In genomic region chr11:86991241-86991640, GRCm38 (mm10) we compare ENCODE assay signal across 9 mouse cellular contexts. TPM values are rescaled to one million over a fixed set of nuclear protein-coding genes. Genes with fewer than 3 reads are reported as not detected.
A peak's percentile ranks its signal among the peaks of the same experiment; 100 is the strongest.
DNase-seq lines count a peak whose midpoint lies in the region; ATAC-seq and TF ChIP-seq lines count a peak whose summit lies in the region.
"Had no signal": no experiment of that assay in that cellular context is flagged by ENCODE, and none has a peak within 500 bp of the region (broad histone marks: within the 10 kb centered on the region; RNA-seq: fewer than 3 reads in every experiment).

No protein-coding gene starts in this region.

- no peak for ATAC-seq in hindbrain, embryonic 13.5 days (ENCODE audit: low FRiP score)
- no peak for ATAC-seq in hindbrain, postnatal 0 days
- no peak for ATAC-seq in neural tube, embryonic 15.5 days (ENCODE audit: low FRiP score)

- TF ChIP-seq CTCF in hindbrain, postnatal 0 days (IDR thresholded peaks at IDR 0.05; ENCODE audit: low read depth), result no peak

- DNase-seq in cerebellum, adult 9-10 months, result peak; percentile 30
- no peak for DNase-seq in cerebellum, adult 8-10 months
- DNase-seq in hindbrain, postnatal 0 days (ENCODE audit: low spot score), result no peak
- peak; percentile 46 for DNase-seq in lung, postnatal 36 days
- DNase-seq in lung, postnatal 25 days (ENCODE audit: low spot score), result no peak
- DNase-seq in adrenal gland, postnatal 14 days, result no peak
- DNase-seq: cerebellum, postnatal 25 days had no signal

- H3K27me3 ChIP-seq in hindbrain, embryonic 13.5 days, result no peaks in the 10 kb centered on the region
- H3K27me3 ChIP-seq in hindbrain, postnatal 0 days (ENCODE audit: insufficient read depth, low read length), result no peaks in the 10 kb centered on the region
- no peaks in the 10 kb centered on the region for H3K27me3 ChIP-seq in neural tube, embryonic 15.5 days (replicated peaks)

- H3K4me2 ChIP-seq in hindbrain, embryonic 13.5 days, result peak overlapping the region; percentile 93; the same call in 1 of the 2 replicates
- no peak overlapping the region for H3K4me2 ChIP-seq in hindbrain, postnatal 0 days (ENCODE audit: low read depth, low read length)
- 0 out of 2 replicates have a peak overlapping the region, but pooled peaks have one; percentile 90 for H3K4me2 ChIP-seq in neural tube, embryonic 15.5 days

- H3K4me1 ChIP-seq in hindbrain, embryonic 13.5 days (replicated peaks), result peaks cover 69% of the 10 kb centered on the region
- H3K4me1 ChIP-seq in hindbrain, postnatal 0 days (ENCODE audit: insufficient read depth, low read length), result peaks cover 4% of the 10 kb centered on the region; the same call in 1 of the 2 replicates
- H3K4me1 ChIP-seq in neural tube, embryonic 15.5 days, result peaks cover 36% of the 10 kb centered on the region

- H3K27ac ChIP-seq in hindbrain, embryonic 13.5 days, result no peak overlapping the region
- no peak overlapping the region for H3K27ac ChIP-seq in hindbrain, postnatal 0 days
- H3K27ac ChIP-seq in neural tube, embryonic 15.5 days (replicated peaks), result no peak overlapping the region

- no peaks in the 10 kb centered on the region for H3K9me3 ChIP-seq in hindbrain, embryonic 13.5 days
- H3K9me3 ChIP-seq in hindbrain, postnatal 0 days (ENCODE audit: low read length), result no peaks in the 10 kb centered on the region
- H3K9me3 ChIP-seq in neural tube, embryonic 15.5 days (replicated peaks), result no peaks in the 10 kb centered on the region

- H3K36me3 ChIP-seq in hindbrain, embryonic 13.5 days, result no peaks in the 10 kb centered on the region
- no peaks in the 10 kb centered on the region for H3K36me3 ChIP-seq in hindbrain, postnatal 0 days (ENCODE audit: insufficient read depth, low read length)
- no peaks in the 10 kb centered on the region for H3K36me3 ChIP-seq in neural tube, embryonic 15.5 days

- 79% methylated on average over 4 of the region's 4 CpGs for WGBS in hindbrain, embryonic 13.5 days
- WGBS in hindbrain, postnatal 0 days, result 83% methylated on average over 4 of the region's 4 CpGs
- 69% methylated on average over 4 of the region's 4 CpGs for WGBS in neural tube, embryonic 15.5 days

- peak overlapping the region; percentile 87; the same call in 1 of the 2 replicates for H3K9ac ChIP-seq in hindbrain, embryonic 13.5 days
- H3K9ac ChIP-seq in hindbrain, postnatal 0 days (replicated peaks; ENCODE audit: low read length), result no peak overlapping the region
- no peak overlapping the region for H3K9ac ChIP-seq in neural tube, embryonic 15.5 days (replicated peaks)

- 0 out of 2 replicates have a peak overlapping the region, but pooled peaks have one; percentile 95 for H3K4me3 ChIP-seq in hindbrain, embryonic 13.5 days
- H3K4me3 ChIP-seq in hindbrain, postnatal 0 days (ENCODE audit: low read length), result no peak overlapping the region
- no peak overlapping the region for H3K4me3 ChIP-seq in neural tube, embryonic 15.5 days (replicated peaks)

RNA-seq across cellular contexts. Expression of gene Ypel2, which starts 2.3 kb away (rescaled TPM):
- polyA plus RNA-seq in hindbrain, embryonic 13.5 days (2015; fragmentation: Nextera tagmentation; extraction: Ambion mirVana), result 4.7 and 5.0 TPM in 2 replicates
- 2.7 and 4.6 TPM in 2 replicates for total RNA-seq in hindbrain, postnatal 0 days (2014; rRNA removed)
- 3.4 and 3.6 TPM in 2 replicates for polyA plus RNA-seq in hindbrain, postnatal 0 days (2015; fragmentation: Nextera tagmentation; extraction: Ambion mirVana)
- polyA plus RNA-seq in neural tube, embryonic 15.5 days (2015; fragmentation: Nextera tagmentation; extraction: Ambion mirVana), result 3.4 and 4.1 TPM in 2 replicates
- total RNA-seq in adrenal gland, postnatal 14 days (2021), result 20.0 and 22.1 TPM in 2 replicates

Comparison
In these comparisons a context has a peak if more than half of its experiments do, and no peak if none do; other contexts are left out.
1. DNase-seq: peak in cerebellum, adult 9-10 months (single experiment) and lung, postnatal 36 days (single experiment); none in cerebellum, adult 8-10 months (single experiment), hindbrain, postnatal 0 days (single experiment), lung, postnatal 25 days (single experiment) and adrenal gland, postnatal 14 days (single experiment).